Mouse (Mus musculus) heart, embryonic 11.5 days (tissue): ENCODE results near the gene Uqcrh. TPM values are rescaled to one million over a fixed set of nuclear protein-coding genes. Genes with fewer than 3 reads are reported as not detected.

Experiments used
- polyA plus RNA-seq: library from polyadenylated mRNA; unstranded; fragments of >200 nt; fragmentation: Nextera tagmentation; extraction: Ambion mirVana; gene quantifications from 2 replicates; pipeline ENCODE4 v1.2.1, GENCODE M21; 2014

The Uqcrh gene
- polyA plus RNA-seq, 1 experiment from 2014 or later = 941 TPM

Other genes with a start within 250 kb of the Uqcrh start
- 6.1 and 6.5 TPM in 2 replicates for gene Mob3c, start 247.0 kb downstream of the Uqcrh start, polyA plus RNA-seq
- 16.0 and 18.8 TPM in 2 replicates for gene Mknk1, start 235.9 kb downstream of the Uqcrh start, polyA plus RNA-seq
- gene Kncn, start 190.7 kb downstream of the Uqcrh start, polyA plus RNA-seq = not detected in 2 replicates
- not detected in 2 replicates for gene 6430628N08Rik, start 184.4 kb downstream of the Uqcrh start, polyA plus RNA-seq
- not detected in 2 replicates for gene Dmbx1, start 135.1 kb downstream of the Uqcrh start, polyA plus RNA-seq
- gene Faah, start 57.1 kb downstream of the Uqcrh start, polyA plus RNA-seq = 0.94 and 1.1 TPM in 2 replicates
- 25.9 and 27.8 TPM in 2 replicates for gene Nsun4, start 21.2 kb downstream of the Uqcrh start, polyA plus RNA-seq
- gene Lrrc41, start 198 bp upstream of the Uqcrh start, polyA plus RNA-seq = 61.0 and 61.3 TPM in 2 replicates
- 24.3 and 29.1 TPM in 2 replicates for gene Rad54l, start 48.6 kb upstream of the Uqcrh start, polyA plus RNA-seq
- 57.9 and 62.2 TPM in 2 replicates for gene Pomgnt1, start 48.8 kb upstream of the Uqcrh start, polyA plus RNA-seq
- gene Lurap1, start 76.3 kb upstream of the Uqcrh start, polyA plus RNA-seq = 1.6 and 2.3 TPM in 2 replicates
- gene Tspan1, start 92.5 kb upstream of the Uqcrh start, polyA plus RNA-seq = not detected in 2 replicates
- not detected in 2 replicates for gene 1700042G07Rik, start 98.3 kb upstream of the Uqcrh start, polyA plus RNA-seq
- gene Gm49337, start 98.3 kb upstream of the Uqcrh start, polyA plus RNA-seq = not detected in 2 replicates
- 21.5 and 22.4 TPM in 2 replicates for gene Pik3r3, start 146.5 kb upstream of the Uqcrh start, polyA plus RNA-seq